Mouse (Mus musculus) cerebellum, adult 11 months (tissue): Measurements from ENCODE around the gene Ugt2b34.
"Not testable (repeated sequence)": the region's sequence is repeated elsewhere in the genome, so short reads cannot be mapped to it uniquely, and the experiment has no call there.

Experiments used
- DNase-seq: peaks from one replicate; pipeline ENCODE4 v3.0.0; 2022

Gene Ugt2b34

DNA sequence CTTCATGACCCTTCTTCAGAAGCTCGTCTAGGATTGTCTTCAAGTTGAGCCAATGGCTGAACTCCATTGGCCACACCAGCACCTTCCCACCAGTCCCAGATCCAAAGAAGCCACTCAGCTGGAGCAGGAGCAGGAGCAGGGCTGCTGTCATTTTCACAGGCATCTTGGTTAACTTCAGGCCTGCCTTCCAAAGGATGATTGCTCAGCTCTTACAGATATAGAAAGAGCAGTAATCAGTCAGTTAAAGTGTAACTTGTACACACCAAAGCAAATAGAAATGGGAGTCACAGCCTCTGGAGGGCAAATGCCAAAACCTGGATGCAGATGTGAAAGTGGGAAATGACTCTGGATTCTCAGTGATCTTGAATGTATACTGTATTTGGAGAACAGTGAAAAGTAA lies at the start of gene Ugt2b34:
Gene Ugt2b34 (minus strand): TSS at position 180 of the 400 bp plus-strand sequence.
- DNase-seq: no peak

DNA sequence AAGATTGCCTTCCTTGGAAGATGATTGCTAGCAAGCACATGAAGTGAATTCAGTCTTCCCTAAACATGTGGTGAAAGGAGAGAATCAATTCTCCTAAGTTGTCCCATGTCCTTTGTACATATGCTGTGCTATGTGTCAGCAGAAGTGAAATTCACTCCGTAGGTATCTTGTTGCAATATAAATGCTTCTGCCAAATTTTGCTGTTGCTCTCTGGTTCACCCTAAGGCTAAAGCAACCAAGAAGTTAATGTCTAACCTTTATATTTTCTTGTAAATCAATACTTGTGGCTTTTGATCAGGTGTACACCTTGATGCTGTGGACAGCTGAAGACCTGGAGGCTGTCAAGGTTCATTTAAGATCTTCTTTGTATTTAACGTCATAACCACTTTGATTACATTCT lies 35.4 kb upstream of the Ugt2b34 start:
- no peak for DNase-seq

DNA sequence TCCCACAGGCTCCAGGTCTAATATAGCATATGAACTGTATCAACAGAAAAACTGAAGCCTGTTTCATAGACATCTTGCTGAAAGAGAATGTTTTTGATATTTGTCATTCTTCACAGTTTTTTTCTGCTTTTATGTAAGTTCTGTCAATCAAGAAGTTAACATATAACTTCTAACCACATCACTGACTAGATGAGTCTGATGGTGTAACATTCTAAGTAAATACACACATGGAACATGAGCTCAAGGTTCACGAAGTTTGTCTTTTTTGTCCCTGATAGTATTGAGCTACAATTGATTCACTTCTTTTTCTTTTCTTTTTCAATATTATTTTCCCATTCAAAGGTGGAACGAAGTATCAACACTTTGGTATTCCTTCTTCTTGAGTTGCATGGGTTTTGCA lies 19.7 kb upstream of the Ugt2b34 start, which contains the start of gene Ugt2b1:
Gene Ugt2b1 (minus strand): TSS at position 105 of the 400 bp plus-strand sequence.
- DNase-seq: no peak

DNA sequence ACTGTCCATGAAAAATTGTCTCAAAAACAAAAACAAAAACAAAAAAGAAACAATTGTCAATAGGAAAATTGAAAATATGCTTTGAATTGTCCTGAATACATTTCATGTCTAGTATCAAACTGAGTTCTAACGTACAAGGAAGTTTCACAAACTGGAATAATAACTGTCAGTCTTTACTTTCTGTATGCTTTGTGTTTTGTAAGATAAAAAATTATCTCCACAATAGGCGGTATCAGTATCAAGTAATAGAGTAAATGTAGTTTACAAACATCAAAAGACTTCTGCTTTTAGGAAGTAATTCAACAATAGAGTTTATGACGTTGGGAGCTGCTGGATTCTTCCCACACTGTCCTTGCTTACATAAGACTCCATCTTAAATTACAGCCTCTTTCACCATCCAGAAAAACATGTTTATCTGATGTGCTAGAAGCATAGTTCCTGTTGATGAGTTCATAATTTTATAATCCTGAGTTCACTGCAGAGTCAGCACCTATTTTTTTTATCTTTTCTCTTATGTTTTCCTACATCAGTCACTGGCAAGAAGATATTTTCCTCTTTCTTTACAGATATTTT lies 14.0 kb upstream of the Ugt2b34 start:
- no peak for DNase-seq

DNA sequence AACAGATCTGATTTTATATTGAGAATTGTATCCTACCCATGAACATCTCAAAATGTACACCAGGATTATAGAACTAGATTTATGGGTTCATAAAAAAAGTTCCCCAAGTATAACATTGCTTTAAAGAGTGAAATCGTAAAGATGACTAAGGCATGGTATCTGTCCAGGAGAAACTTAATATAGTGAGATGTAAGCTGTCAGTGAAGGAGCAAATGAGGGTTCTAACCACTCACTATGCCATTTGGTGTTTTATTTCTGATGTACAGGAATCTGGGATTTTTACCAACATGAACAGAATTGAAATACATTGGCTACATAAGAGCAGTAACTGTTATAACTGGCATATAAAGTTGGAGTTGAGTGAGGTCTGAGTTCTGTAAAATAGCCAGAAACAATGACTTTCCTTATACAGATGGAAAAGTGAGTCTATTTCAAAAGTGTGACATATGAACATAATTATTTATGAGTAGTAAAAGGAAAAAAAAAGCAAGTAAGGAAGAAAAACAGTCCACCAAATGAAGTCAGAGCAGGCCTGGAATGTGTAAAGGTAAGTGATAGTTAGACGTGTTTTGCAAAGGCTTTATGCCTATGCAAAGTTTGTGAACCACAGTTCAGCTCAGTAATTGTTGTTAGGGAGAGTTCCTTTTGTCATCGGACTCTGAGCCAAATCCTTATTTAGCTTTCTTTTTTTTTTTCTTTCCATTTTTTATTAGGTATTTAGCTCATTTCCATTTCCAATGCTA lies 4.8 kb upstream of the Ugt2b34 start:
- no peak for DNase-seq

DNA sequence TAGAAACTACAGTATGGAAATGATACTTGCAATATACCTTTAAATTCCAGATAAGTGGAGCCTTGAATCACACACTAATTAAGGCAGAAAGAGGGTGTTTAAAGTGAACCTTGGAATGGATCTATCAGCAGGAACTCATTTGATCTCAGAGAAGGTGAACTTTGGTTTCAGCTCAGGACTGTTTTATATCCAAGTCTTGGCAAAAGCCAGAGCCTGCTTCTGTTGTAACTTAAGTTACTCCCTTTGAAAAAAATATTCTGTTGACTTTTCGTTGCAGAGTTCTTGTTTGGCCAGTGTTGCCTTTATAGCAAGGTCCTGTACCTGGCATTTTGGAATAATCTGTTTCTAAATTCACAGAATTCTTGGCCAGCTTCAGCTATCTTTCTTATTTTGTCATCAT lies 4.0 kb upstream of the Ugt2b34 start:
- no peak for DNase-seq

DNA sequence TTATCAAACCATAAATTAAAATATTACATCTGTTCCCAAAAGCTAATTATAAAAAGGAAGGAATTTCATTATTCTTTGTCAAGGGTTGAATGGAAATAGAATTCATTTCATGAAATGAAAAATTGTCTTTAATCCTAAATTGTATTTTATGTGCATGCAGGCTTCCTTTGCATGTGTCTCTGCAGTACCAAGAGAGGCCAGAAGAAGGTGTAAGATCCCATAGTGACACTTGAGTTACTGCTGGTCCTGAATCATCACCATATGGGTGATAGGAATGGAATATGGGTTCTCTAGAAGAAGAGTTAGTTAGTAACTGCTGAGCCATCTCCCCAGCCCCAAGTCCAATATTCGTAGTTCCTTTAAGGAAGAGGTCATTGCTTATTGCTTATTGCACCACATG lies 16.8 kb downstream of the Ugt2b34 start:
- no peak for DNase-seq

DNA sequence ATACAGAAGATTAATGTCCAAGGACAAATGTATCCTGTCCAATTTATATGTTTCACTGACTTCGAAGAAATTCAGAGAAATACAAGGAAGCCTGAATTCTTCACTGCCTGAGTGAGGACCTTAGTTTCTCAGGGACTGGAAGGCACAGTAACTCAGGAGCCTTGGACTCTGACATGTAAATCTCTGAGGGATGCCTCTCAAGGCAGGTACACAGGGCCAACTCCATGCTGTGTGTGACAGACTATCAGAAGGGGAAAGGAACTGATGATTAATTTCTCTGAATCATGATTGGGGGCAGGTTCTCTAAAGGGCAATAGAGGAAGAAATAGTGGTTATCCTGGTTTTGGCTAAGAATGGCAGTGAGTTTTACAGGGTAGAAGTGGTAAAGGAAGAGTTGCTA lies 18.3 kb downstream of the Ugt2b34 start:
- DNase-seq: no peak

DNA sequence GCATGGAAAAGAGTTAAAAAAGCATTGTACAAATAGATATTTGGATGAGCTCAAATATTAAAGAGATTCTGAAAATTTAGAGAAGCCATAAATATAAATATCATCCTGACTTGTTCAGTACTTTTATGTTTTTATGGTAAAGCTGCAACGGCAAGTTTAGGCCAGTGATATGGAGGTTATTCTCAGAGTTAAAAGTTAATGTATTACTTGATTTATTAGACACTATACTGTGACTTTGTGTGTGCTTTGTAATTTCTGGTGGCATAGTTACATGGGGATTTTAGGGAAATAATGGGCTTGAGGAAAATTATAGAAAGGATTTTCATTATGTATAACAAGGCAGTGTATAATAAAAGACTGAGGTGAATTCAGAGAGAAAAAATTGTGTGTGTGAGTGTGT lies 19.7 kb downstream of the Ugt2b34 start:
- DNase-seq: no peak

DNA sequence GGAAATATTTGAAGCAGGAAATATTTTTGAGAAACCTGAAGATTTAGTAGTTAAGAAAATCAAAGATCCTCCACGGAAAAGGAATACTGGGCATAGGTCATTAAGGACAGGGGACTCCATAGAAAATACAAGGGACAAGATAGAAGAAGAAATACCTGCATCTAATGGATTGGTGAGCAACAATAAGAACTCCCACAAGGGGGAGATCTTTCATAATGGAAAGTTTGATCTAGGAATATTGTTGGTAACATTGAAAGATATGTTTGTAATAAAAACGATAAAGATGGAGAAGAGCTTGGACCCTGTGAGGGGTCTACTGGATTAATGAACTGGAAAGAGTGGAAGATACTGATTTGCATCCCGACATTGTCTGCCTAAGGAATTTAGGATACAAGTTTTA lies 20.1 kb downstream of the Ugt2b34 start:
- no peak for DNase-seq

DNA sequence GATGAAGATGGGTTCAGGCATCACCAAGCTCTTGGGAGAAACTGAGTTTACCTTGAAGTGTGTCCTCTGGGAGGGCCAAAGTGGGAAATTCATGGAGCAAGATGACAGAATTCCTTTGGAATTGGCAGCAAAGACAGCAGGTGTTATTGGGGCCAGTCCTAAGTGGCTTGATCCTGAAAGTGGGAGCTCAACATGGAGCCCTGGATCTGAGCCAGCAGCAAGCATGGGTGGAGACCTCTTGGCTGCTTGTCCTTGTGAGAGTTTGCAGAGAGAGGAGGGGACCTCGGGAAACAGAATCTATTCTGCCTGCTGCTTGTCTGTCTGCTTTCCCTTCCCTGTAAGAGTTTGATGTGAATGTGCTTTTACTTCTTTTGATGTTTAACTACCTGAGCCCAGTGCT lies 34.9 kb downstream of the Ugt2b34 start:
- no peak for DNase-seq

DNA sequence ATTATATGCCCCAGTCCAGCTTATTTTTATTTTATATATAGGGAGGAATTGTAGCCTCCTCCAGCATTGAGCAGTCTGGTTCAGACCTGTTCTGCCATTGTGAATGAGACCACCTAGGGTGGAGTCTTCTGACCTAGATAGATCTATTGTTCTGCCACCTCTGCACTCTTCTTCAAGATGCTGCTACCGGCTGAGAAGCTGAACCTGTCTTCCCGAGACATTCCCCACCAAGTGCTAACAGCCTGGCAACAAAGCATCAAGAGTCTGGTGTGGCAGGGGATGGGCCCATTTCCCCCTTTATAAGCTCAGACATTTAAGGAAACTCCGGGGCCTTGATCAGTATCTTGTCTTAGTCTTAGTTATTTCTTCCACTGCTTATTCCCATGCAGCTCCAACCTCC lies 48.4 kb downstream of the Ugt2b34 start:
- DNase-seq: no peak

DNA sequence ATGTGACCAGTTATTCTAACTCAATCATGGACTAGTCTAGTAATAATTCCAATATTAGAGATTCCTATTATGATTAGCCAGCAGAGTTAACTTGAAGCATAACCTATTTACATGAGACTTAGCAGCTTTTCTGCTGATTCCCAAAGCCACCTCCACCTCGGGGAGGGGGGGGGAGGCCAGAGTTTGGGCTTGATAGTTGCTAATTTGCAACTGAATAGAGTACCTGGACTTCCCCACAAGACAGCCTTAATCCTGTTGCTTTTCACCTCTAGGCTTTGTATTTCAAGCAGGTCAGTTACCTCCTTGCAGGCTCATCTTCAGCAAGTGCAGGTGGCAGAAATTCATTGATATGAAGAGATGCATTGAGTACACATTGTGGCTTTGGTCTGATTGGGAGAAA lies 49.1 kb downstream of the Ugt2b34 start:
- DNase-seq: no peak

DNA sequence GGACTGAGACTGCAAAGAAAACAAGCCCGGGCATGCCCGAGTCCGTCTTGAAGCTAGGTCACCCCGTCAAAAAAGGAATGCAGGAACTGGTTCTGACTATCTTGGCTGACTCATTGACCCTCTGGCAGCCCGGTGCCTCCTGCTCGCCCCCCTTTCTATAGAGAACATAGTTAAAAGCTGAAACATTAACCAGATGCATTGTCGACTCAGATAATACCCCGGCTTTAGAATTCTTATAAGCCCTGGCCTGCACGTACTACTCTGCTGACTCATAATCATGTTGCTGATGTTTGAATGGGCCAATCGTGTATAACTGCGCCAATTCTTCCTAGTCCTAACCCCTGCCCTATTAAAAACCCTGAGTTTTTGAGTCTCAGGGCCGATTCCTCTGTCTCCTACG lies 50.2 kb downstream of the Ugt2b34 start:
- not testable (repeated sequence) for DNase-seq

DNA sequence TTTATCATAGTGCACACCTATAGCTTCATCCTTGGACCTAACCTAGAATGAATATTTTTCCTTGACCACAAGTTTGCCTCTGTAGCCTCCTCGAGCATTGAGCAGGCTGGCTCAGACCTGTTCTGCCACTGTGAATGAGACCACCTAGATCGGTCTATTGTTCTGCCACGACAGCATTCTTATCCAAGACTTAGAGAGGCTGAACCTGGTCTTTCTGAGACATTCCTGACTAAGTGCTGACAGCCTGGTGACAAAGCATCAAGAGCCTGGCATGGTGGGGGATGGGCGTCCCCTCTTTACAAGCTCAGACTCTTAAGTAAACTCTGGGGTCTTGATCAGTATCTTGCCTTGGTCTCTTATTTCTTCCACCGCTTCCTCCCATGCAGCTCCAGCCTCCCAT lies 55.1 kb downstream of the Ugt2b34 start:
- no peak for DNase-seq

DNA sequence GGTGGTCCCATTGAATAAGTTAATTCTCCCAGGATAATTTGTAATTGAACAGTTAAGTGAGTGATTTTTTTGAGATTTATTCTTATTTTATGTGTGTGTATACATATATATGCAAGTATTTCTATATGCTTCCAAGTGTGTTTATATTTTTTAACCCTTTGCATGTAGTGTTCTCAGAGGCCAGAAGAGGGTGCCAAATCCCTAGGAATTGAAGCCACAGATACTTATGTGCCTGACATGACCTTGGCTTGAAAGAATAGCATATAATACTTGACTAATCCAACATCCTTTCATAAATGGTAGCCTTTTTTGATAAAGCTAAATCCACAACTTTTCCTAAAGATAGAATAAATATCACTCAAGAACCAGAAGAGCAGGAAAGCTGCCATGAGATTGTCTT lies 56.6 kb downstream of the Ugt2b34 start:
- DNase-seq: no peak

DNA sequence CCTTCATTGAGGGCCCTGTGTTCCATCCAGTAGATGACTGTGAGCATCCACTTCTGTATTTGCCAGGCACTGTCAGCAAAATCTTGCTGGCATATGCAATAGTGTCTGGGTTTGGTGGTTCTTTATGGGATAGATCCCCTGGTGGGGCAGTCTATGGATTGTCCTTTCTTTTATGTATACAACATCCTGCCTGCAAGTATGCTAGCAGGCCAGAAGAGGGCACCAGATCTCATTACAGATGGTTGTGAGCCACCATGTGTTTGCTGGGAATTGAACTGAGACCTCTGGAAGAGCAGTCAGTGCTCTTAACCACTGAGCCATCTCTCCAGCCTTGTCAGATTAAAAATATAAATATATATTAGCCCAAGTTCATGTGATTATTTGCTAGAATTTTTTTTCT lies 65.5 kb downstream of the Ugt2b34 start:
- DNase-seq: not testable (repeated sequence)

DNA sequence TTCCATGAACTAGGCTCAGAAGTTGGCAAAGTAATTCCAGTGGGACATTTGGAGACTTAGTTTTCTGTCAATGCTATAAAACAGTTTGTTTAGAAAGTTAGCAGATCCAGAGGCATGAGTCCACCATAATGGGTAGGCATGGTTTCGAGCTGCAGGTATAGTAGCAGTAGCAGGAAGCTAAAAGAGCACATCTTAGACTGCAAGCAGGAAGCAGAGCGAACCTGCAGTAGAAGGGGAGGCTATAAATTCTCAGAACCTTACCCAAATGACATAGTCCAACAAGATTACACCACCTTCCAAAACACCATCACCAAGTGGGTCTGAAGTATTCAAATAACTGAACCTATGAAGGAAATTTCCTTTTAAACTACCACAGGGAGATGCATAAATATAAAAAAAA lies 66.5 kb downstream of the Ugt2b34 start:
- DNase-seq: no peak
